Mouse (Mus musculus): ENCODE measurements around the gene Gne.

The Gne gene

GRCm38 (mm10) chr4:44025570-44025969 lies 58.4 kb downstream of the Gne start:
- ATAC-seq (ENCODE audit: low TSS enrichment), result no peak

GRCm38 (mm10) chr4:44024241-44024640 lies 59.7 kb downstream of the Gne start:
- ATAC-seq (ENCODE audit: low TSS enrichment), result no peak

- ATAC-seq (ENCODE audit: low TSS enrichment), result no peak
Measured at GRCm38 (mm10) chr4:44023681-44024080, 60.3 kb downstream of the Gne start.

- no peak for ATAC-seq (ENCODE audit: low TSS enrichment)
Measured at GRCm38 (mm10) chr4:44022766-44023165, 61.2 kb downstream of the Gne start.

- ATAC-seq (ENCODE audit: low TSS enrichment), result no peak
Measured at GRCm38 (mm10) chr4:44022323-44022722, 61.7 kb downstream of the Gne start.

- no peak for ATAC-seq (ENCODE audit: low TSS enrichment)
Measured at GRCm38 (mm10) chr4:44016791-44017190, 67.2 kb downstream of the Gne start.

GRCm38 (mm10) chr4:44016071-44016470 lies 67.9 kb downstream of the Gne start:
- no peak for ATAC-seq (ENCODE audit: low TSS enrichment)

GRCm38 (mm10) chr4:44013391-44014070 lies 70.4 kb downstream of the Gne start:
- no peak for ATAC-seq (ENCODE audit: low TSS enrichment)

GRCm38 (mm10) chr4:44012376-44013367 lies 71.3 kb downstream of the Gne start:
- ATAC-seq (ENCODE audit: low TSS enrichment), result peak; percentile 100

GRCm38 (mm10) chr4:44011799-44012198 lies 72.2 kb downstream of the Gne start:
- ATAC-seq (ENCODE audit: low TSS enrichment), result no peak

GRCm38 (mm10) chr4:44010893-44011292 lies 73.1 kb downstream of the Gne start:
- no peak for ATAC-seq (ENCODE audit: low TSS enrichment)

GRCm38 (mm10) chr4:44010176-44010575 lies 73.8 kb downstream of the Gne start:
- no peak for ATAC-seq (ENCODE audit: low TSS enrichment)

GRCm38 (mm10) chr4:44004623-44005409 lies 79.2 kb downstream of the Gne start:
- ATAC-seq (ENCODE audit: low TSS enrichment), result no peak

- ATAC-seq (ENCODE audit: low TSS enrichment), result no peak
Measured at GRCm38 (mm10) chr4:44004126-44004525, 79.9 kb downstream of the Gne start, which contains the start of gene Clta. Clta (plus strand) TSS chr4:44004452.

- no peak for ATAC-seq (ENCODE audit: low TSS enrichment)
Measured at GRCm38 (mm10) chr4:44003622-44004021, 80.4 kb downstream of the Gne start.

GRCm38 (mm10) chr4:43994342-43994741 lies 89.6 kb downstream of the Gne start:
- no peak for ATAC-seq (ENCODE audit: low TSS enrichment)

GRCm38 (mm10) chr4:43993072-43993471 lies 90.9 kb downstream of the Gne start:
- ATAC-seq (ENCODE audit: low TSS enrichment), result no peak

- ATAC-seq (ENCODE audit: low TSS enrichment), result no peak
Measured at GRCm38 (mm10) chr4:43988976-43989375, 95.0 kb downstream of the Gne start.

GRCm38 (mm10) chr4:43984326-43984725 lies 99.7 kb downstream of the Gne start:
- ATAC-seq (ENCODE audit: low TSS enrichment), result no peak

All from frontal cortex, adult (tissue).